Mouse (Mus musculus) inflammation-experienced regulatory T-cells (primary cell): ENCODE measurements around the gene Vmn2r116. TPM values are rescaled to one million over a fixed set of nuclear protein-coding genes. Genes with fewer than 3 reads are reported as not detected.

ENCODE experiments used
- polyA plus RNA-seq, 2 experiments: library from polyadenylated mRNA; unstranded; fragments of 100-300 nt; shearing (Covaris generic); gene quantifications; one replicate each; pipeline ENCODE4 v1.2.1; 2017

The Vmn2r116 gene
- not detected for polyA plus RNA-seq

DNA sequence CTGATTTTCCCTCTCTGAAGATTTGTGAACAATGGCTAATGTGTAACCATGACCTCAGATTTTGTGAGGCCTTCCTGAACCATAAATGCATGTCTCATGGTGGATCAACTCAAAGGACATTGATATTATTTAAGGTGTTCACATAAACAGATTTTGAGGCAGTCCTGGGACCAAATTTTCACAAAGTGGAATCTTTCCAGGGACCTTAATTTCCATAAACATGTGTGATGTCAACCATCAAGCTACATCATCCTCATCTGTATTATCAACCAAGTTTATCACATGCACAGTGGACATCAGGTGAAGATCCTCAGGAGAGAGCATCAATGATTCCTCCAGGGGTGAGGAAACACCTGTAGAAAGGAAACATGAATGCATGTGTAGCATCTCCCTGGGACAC, at the start of gene Vmn2r116:
TSS of gene Vmn2r116 (plus strand) at position 301 of the 400 bp plus-strand sequence.

DNA sequence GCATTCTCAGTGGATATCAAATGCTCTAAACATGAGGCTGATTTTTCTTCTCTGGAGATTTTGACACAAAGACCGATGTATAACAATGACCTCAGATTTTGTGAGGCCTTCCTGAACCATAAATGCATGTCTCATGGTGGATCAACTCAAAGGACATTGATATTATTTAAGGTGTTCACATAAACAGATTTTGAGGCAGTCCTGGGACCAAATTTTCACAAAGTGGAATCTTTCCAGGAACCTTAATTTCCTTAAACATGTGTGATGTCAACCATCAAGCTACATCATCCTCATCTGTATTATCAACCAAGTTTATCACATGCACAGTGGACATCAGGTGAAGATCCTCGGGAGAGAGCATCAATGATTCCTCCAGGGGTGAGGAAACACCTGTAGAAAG, 41.0 kb upstream of the Vmn2r116 start, which contains the start of gene Vmn2r115:
TSS of gene Vmn2r115 (plus strand) at position 301 of the 400 bp plus-strand sequence.

Other genes starting within 250 kb of the Vmn2r116 start
- gene Zfp40, start 191.4 kb upstream of the Vmn2r116 start, polyA plus RNA-seq: 1 to 10 TPM; 7.6 to 9.5 TPM
- gene Vmn2r114, start 72.1 kb upstream of the Vmn2r116 start, polyA plus RNA-seq: under 1 TPM; 0.06 to 0.31 TPM
- gene Vmn2r115, start 40.9 kb upstream of the Vmn2r116 start, polyA plus RNA-seq: under 1 TPM; 0.02 to 0.29 TPM
- not detected for gene Vmn2r117, start 95.1 kb downstream of the Vmn2r116 start, polyA plus RNA-seq
- gene Zfp213, start 179.6 kb downstream of the Vmn2r116 start, polyA plus RNA-seq: 10 to 100 TPM; 17.0 to 21.4 TPM
- under 1 TPM; 0.31 to 0.48 TPM for gene Zfp13, start 214.9 kb downstream of the Vmn2r116 start, polyA plus RNA-seq
- gene Zscan10, start 216.3 kb downstream of the Vmn2r116 start, polyA plus RNA-seq: 1 to 10 TPM; 1.2 to 2.2 TPM